Mouse (Mus musculus) heart, embryonic 16.5 days (tissue): Measurements from ENCODE around the gene Syne1. TPM values are rescaled to one million over a fixed set of nuclear protein-coding genes. Genes with fewer than 3 reads are reported as not detected.

ENCODE experiments used
- ATAC-seq: fragments of 200-750 bp; cut with Nextera tagmentation; replicated peaks from 2 replicates; pipeline ENCODE4 v1.8.0; 2017; ENCODE audit warnings: moderate number of reproducible peaks; ENCODE audit not compliant: insufficient read depth, low FRiP score; ENCODE audit errors: extremely low read depth
- H3K27ac ChIP-seq: fragments of 300-500 bp; sonication (generic); 2 replicates; pipeline ENCODE4 v1.5.1; 2014; ENCODE audit warnings: mild to moderate bottlenecking, low read length, control low read depth, moderate library complexity
- H3K27me3 ChIP-seq: fragments of 300-500 bp; sonication (generic); 2 replicates; pipeline ENCODE4 v1.6.1; 2014; ENCODE audit warnings: low read length, mixed read lengths; ENCODE audit not compliant: control insufficient read depth, insufficient read depth
- H3K36me3 ChIP-seq: fragments of 300-500 bp; sonication (generic); 2 replicates; pipeline ENCODE4 v1.6.1; 2014; ENCODE audit not compliant: control insufficient read depth, insufficient read depth
- H3K4me1 ChIP-seq: fragments of 300-500 bp; sonication (generic); 2 replicates; pipeline ENCODE4 v1.6.1; 2014; ENCODE audit warnings: low read length, mixed read lengths; ENCODE audit not compliant: control insufficient read depth, insufficient read depth
- H3K4me2 ChIP-seq: fragments of 300-500 bp; sonication (generic); 2 replicates; pipeline ENCODE4 v1.6.1; 2014; ENCODE audit warnings: low read depth, mild to moderate bottlenecking, control low read depth, low read length
- H3K4me3 ChIP-seq: fragments of 300-500 bp; sonication (generic); 2 replicates; pipeline ENCODE4 v1.5.1; 2014; ENCODE audit warnings: mild to moderate bottlenecking, control low read depth, low read length
- H3K9ac ChIP-seq: fragments of 300-500 bp; sonication (generic); 2 replicates; pipeline ENCODE4 v1.6.1; 2014; ENCODE audit warnings: low read length, control low read depth
- H3K9me3 ChIP-seq: fragments of 300-500 bp; sonication (generic); replicated peaks from 2 replicates; pipeline ENCODE4 v1.6.1; 2016; ENCODE audit warnings: low read length; ENCODE audit not compliant: control insufficient read depth
- WGBS: fragments of 180-500 bp; shearing (Covaris S2); extraction: QIAGEN DNeasy Blood & Tissue Kit; methylation state at CpG from one replicate; pipeline ENCODE4 v1.1.7; 2014; 5-methylcytosine and 5-hydroxymethylcytosine counted together
- polyA plus RNA-seq: library from polyadenylated mRNA; unstranded; fragments of >200 nt; fragmentation: Nextera tagmentation; extraction: Ambion mirVana; gene quantifications from 2 replicates; pipeline ENCODE4 v1.2.1, GENCODE M21; 2015

Syne1 gene
- polyA plus RNA-seq, 1 experiment from 2014 or later: 25.7 TPM

- Histone ChIP-seq H3K4me1 (0 out of 2 replicates have a peak, but pooled peaks cover 2% of the 10 kb centered on the region), H3K4me3 (no peak overlapping the region), H3K27me3 (no peaks in the 10 kb centered on the region), H3K27ac (no peak overlapping the region), H3K9ac (no peak overlapping the region), H3K4me2 (no peak overlapping the region), H3K36me3 (peaks cover 10% of the 10 kb centered on the region), H3K9me3 (no peaks in the 10 kb centered on the region)
- 36% methylated on average over 6 of the region's 6 CpGs for WGBS
- ATAC-seq: no peak
These were observed 387.5 kb downstream of the Syne1 start for GRCm38 (mm10) chr10:5163770-5164169.

GRCm38 (mm10) chr10:5163286-5163685, 388.0 kb downstream of the Syne1 start:
- H3K4me1 ChIP-seq: 0 out of 2 replicates have a peak, but pooled peaks cover 2% of the 10 kb centered on the region
- H3K27me3 ChIP-seq: no peaks in the 10 kb centered on the region
- no peak overlapping the region for H3K27ac ChIP-seq
- ATAC-seq: no peak
- 81% methylated on average over 3 of the region's 3 CpGs for WGBS
- H3K36me3 ChIP-seq: peaks cover 10% of the 10 kb centered on the region
- no peak overlapping the region for H3K4me2 ChIP-seq
- no peak overlapping the region for H3K9ac ChIP-seq
- no peak overlapping the region for H3K4me3 ChIP-seq
- no peaks in the 10 kb centered on the region for H3K9me3 ChIP-seq

- Histone ChIP-seq H3K9ac (no peak overlapping the region), H3K36me3 (peaks cover 6% of the 10 kb centered on the region; the same call in 1 of the 2 replicates), H3K4me1 (0 out of 2 replicates have a peak, but pooled peaks cover 2% of the 10 kb centered on the region), H3K9me3 (no peaks in the 10 kb centered on the region), H3K27ac (no peak overlapping the region), H3K4me2 (no peak overlapping the region), H3K4me3 (no peak overlapping the region), H3K27me3 (no peaks in the 10 kb centered on the region)
- 57% methylated on average over 12 of the region's 12 CpGs for WGBS
- no peak for ATAC-seq
These were observed 389.8 kb downstream of the Syne1 start for GRCm38 (mm10) chr10:5161394-5161872.

DNA sequence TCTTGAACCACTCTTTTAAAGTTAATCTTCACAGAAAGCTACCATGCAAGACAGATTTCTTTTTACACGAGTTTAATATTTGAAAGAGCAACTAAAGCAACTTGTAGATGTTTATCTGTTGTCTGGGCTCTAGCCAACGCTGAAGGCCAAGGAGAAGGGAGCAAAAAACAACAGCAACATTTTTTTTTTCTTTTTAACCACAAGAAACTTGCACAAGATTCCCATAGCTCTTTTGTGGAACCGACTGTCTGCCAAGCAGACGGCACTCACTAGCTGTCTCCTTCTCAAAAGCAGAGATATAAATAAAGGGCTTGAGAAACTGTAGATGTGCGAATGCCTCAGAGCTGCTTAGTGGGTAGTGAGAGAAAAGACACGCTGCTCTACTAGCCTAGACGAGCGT, 391.6 kb downstream of the Syne1 start:
- H3K9ac ChIP-seq: no peak overlapping the region
- ATAC-seq: no peak
- no peak overlapping the region for H3K4me3 ChIP-seq
- H3K4me1 ChIP-seq: no peaks in the 10 kb centered on the region
- H3K9me3 ChIP-seq: no peaks in the 10 kb centered on the region
- no peak overlapping the region for H3K27ac ChIP-seq
- no peaks in the 10 kb centered on the region for H3K27me3 ChIP-seq
- WGBS: 51% methylated on average over 8 of the region's 8 CpGs
- H3K4me2 ChIP-seq: no peak overlapping the region
- H3K36me3 ChIP-seq: peaks cover 9% of the 10 kb centered on the region

GRCm38 (mm10) chr10:5153047-5153446, 398.2 kb downstream of the Syne1 start:
- no peak for ATAC-seq
- H3K27me3 ChIP-seq: no peaks in the 10 kb centered on the region
- no peak overlapping the region for H3K27ac ChIP-seq
- H3K4me2 ChIP-seq: no peak overlapping the region
- H3K9me3 ChIP-seq: no peaks in the 10 kb centered on the region
- H3K9ac ChIP-seq: no peak overlapping the region
- no peaks in the 10 kb centered on the region for H3K4me1 ChIP-seq
- H3K4me3 ChIP-seq: no peak overlapping the region
- 76% methylated on average over 6 of the region's 6 CpGs for WGBS
- H3K36me3 ChIP-seq: peaks cover 15% of the 10 kb centered on the region

DNA sequence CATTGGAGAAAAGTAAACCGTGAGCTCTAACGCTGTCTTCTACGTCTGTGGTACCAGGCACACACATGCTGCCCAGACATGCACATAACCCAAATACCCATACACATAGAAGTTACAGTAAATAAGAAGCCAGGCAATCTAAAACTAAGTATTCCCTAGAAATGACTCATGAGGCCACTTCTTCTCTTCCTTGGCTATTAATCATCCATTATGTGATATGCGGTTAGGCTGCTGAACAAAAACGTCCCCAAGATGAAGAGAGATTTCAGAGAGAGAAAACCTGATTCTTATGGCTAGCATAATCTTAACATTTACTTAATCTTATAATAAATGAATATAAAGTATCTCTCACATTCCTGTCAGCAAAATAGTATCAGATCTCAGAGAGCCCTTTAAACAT, 409.8 kb downstream of the Syne1 start:
- H3K9ac ChIP-seq: no peak overlapping the region
- no peak overlapping the region for H3K27ac ChIP-seq
- WGBS: 84% methylated on average over 5 of the region's 5 CpGs
- H3K4me1 ChIP-seq: no peaks in the 10 kb centered on the region
- H3K4me2 ChIP-seq: no peak overlapping the region
- H3K9me3 ChIP-seq: no peaks in the 10 kb centered on the region
- H3K36me3 ChIP-seq: peaks cover 24% of the 10 kb centered on the region
- H3K4me3 ChIP-seq: no peak overlapping the region
- ATAC-seq: no peak
- H3K27me3 ChIP-seq: no peaks in the 10 kb centered on the region

- no peak overlapping the region for H3K9ac ChIP-seq
- H3K27ac ChIP-seq: no peak overlapping the region
- ATAC-seq: no peak
- no peaks in the 10 kb centered on the region for H3K4me1 ChIP-seq
- no peak overlapping the region for H3K4me3 ChIP-seq
- H3K9me3 ChIP-seq: no peaks in the 10 kb centered on the region
- WGBS: 79% methylated on average over 4 of the region's 4 CpGs
- H3K27me3 ChIP-seq: no peaks in the 10 kb centered on the region
- H3K4me2 ChIP-seq: no peak overlapping the region
- H3K36me3 ChIP-seq: peaks cover 19% of the 10 kb centered on the region
These were observed 411.4 kb downstream of the Syne1 start for GRCm38 (mm10) chr10:5139932-5140264.

GRCm38 (mm10) chr10:5139246-5139931, 411.9 kb downstream of the Syne1 start:
- WGBS: 69% methylated on average over 3 of the region's 3 CpGs
- Histone ChIP-seq H3K27ac (no peak overlapping the region), H3K4me2 (no peak overlapping the region), H3K36me3 (peaks cover 19% of the 10 kb centered on the region), H3K4me3 (no peak overlapping the region), H3K9ac (no peak overlapping the region), H3K4me1 (no peaks in the 10 kb centered on the region), H3K9me3 (no peaks in the 10 kb centered on the region), H3K27me3 (no peaks in the 10 kb centered on the region)
- ATAC-seq: no peak

- no peaks in the 10 kb centered on the region for H3K4me1 ChIP-seq
- H3K9me3 ChIP-seq: no peaks in the 10 kb centered on the region
- WGBS: 78% methylated on average over 3 of the region's 3 CpGs
- no peak overlapping the region for H3K4me2 ChIP-seq
- H3K27ac ChIP-seq: no peak overlapping the region
- no peak for ATAC-seq
- H3K27me3 ChIP-seq: no peaks in the 10 kb centered on the region
- peaks cover 7% of the 10 kb centered on the region for H3K36me3 ChIP-seq
- no peak overlapping the region for H3K4me3 ChIP-seq
- no peak overlapping the region for H3K9ac ChIP-seq
These were observed 419.2 kb downstream of the Syne1 start for GRCm38 (mm10) chr10:5132050-5132449.
